Comparison of ENCODE assay signal across 12 mouse cellular contexts in genomic region chr5:75076326-75077050, GRCm38 (mm10). TPM values are rescaled to one million over a fixed set of nuclear protein-coding genes. Genes with fewer than 3 reads are reported as not detected.
DNase-seq lines count a peak whose midpoint lies in the region; ATAC-seq and TF ChIP-seq lines count a peak whose summit lies in the region.
"Had no signal": no experiment of that assay in that cellular context is flagged by ENCODE, and none has a peak within 500 bp of the region (broad histone marks: within the 10 kb centered on the region; RNA-seq: fewer than 3 reads in every experiment).

No protein-coding gene starts in this region.

- H3K4me1 ChIP-seq in heart, embryonic 14.5 days (ENCODE audit: control insufficient read depth in 2 of 2, insufficient read depth in 2 of 2, low read length in 2 of 2) = peaks cover 5 to 9% of the 10 kb centered on the region in 2 experiments; a peak in 3 of 4 replicates
- H3K4me1 ChIP-seq in embryonic facial prominence, embryonic 13.5 days = peaks cover 21% of the 10 kb centered on the region
- H3K4me1 ChIP-seq in hindbrain, postnatal 0 days (ENCODE audit: insufficient read depth, low read length) = no peaks in the 10 kb centered on the region
- H3K4me1 ChIP-seq in neural tube, embryonic 13.5 days (replicated peaks) = peaks cover 58% of the 10 kb centered on the region

- H3K36me3 ChIP-seq in heart, embryonic 14.5 days (ENCODE audit: control insufficient read depth, insufficient read depth, low read length) = no peaks in the 10 kb centered on the region
- H3K36me3 ChIP-seq in embryonic facial prominence, embryonic 13.5 days = no peaks in the 10 kb centered on the region
- no peaks in the 10 kb centered on the region for H3K36me3 ChIP-seq in hindbrain, postnatal 0 days (ENCODE audit: insufficient read depth, low read length)
- H3K36me3 ChIP-seq in neural tube, embryonic 13.5 days = no peaks in the 10 kb centered on the region

- no peak for TF ChIP-seq CTCF in hindbrain, postnatal 0 days (IDR thresholded peaks at IDR 0.05; ENCODE audit: low read depth)
- TF ChIP-seq CTCF in left cerebral cortex, adult 2 months (IDR thresholded peaks at IDR 0.05) = no peak

- no peak for DNase-seq in heart, adult 8-10 months (ENCODE audit: low spot score)
- DNase-seq in hindbrain, postnatal 0 days (ENCODE audit: low spot score) = no peak
- no peak for DNase-seq in testis, postnatal 14 days (ENCODE audit: low spot score)
- DNase-seq in left cerebral cortex, adult 2 months (ENCODE audit: extremely low spot score in 1 of 2, low spot score in 2 of 2) = no peak
- DNase-seq in natural killer cell, adult 2 months (ENCODE audit: low spot score in 2 of 2) = no peak
- DNase-seq: cerebellum, adult 2 months had no signal

- H3K9ac ChIP-seq in heart, embryonic 14.5 days (ENCODE audit: low read length) = no peak overlapping the region
- H3K9ac ChIP-seq in embryonic facial prominence, embryonic 13.5 days = no peak overlapping the region
- no peak overlapping the region for H3K9ac ChIP-seq in hindbrain, postnatal 0 days (replicated peaks; ENCODE audit: low read length)
- H3K9ac ChIP-seq in neural tube, embryonic 13.5 days = 0 out of 2 replicates have a peak overlapping the region, but pooled peaks have one; percentile 52

- no peak overlapping the region for H3K27ac ChIP-seq in heart, embryonic 14.5 days (replicated peaks in 1 of 2; ENCODE audit: control insufficient read depth in 1 of 2, insufficient read depth in 1 of 2, low read depth in 2 of 2, low read length in 2 of 2)
- H3K27ac ChIP-seq in embryonic facial prominence, embryonic 13.5 days = no peak overlapping the region
- no peak overlapping the region for H3K27ac ChIP-seq in hindbrain, postnatal 0 days
- H3K27ac ChIP-seq in neural tube, embryonic 13.5 days (replicated peaks) = no peak overlapping the region
- H3K27ac ChIP-seq in left cerebral cortex, adult 2 months = no peak overlapping the region

- peak overlapping the region; percentile 55 for H3K4me2 ChIP-seq in heart, embryonic 14.5 days (ENCODE audit: low read length)
- peak overlapping the region; percentile 56 for H3K4me2 ChIP-seq in embryonic facial prominence, embryonic 13.5 days
- H3K4me2 ChIP-seq in hindbrain, postnatal 0 days (ENCODE audit: low read depth, low read length) = peak overlapping the region; percentile 56
- peak overlapping the region; percentile 67 for H3K4me2 ChIP-seq in neural tube, embryonic 13.5 days

- H3K27me3 ChIP-seq in heart, embryonic 14.5 days (ENCODE audit: control insufficient read depth, insufficient read depth, low read length) = peaks cover 100% of the 10 kb centered on the region
- peaks cover 99% of the 10 kb centered on the region for H3K27me3 ChIP-seq in embryonic facial prominence, embryonic 13.5 days
- peaks cover 91% of the 10 kb centered on the region for H3K27me3 ChIP-seq in hindbrain, postnatal 0 days (ENCODE audit: insufficient read depth, low read length)
- H3K27me3 ChIP-seq in neural tube, embryonic 13.5 days = peaks cover 98% of the 10 kb centered on the region

- no peaks in the 10 kb centered on the region for H3K9me3 ChIP-seq in heart, embryonic 14.5 days (ENCODE audit: control insufficient read depth, low read length)
- no peaks in the 10 kb centered on the region for H3K9me3 ChIP-seq in embryonic facial prominence, embryonic 13.5 days
- H3K9me3 ChIP-seq in hindbrain, postnatal 0 days (ENCODE audit: low read length) = no peaks in the 10 kb centered on the region
- H3K9me3 ChIP-seq in neural tube, embryonic 13.5 days = no peaks in the 10 kb centered on the region

- intact Hi-C loops in left cerebral cortex, adult 2 months (cut with DNase I) = no loop called here

- peak overlapping the region in 1 of 2 experiments; percentile 28; a peak in 2 of 4 replicates for H3K4me3 ChIP-seq in heart, embryonic 14.5 days (ENCODE audit: control insufficient read depth in 1 of 2, insufficient read depth in 1 of 2, low read depth in 1 of 2, low read length in 2 of 2)
- peak overlapping the region; percentile 33 for H3K4me3 ChIP-seq in embryonic facial prominence, embryonic 13.5 days
- H3K4me3 ChIP-seq in hindbrain, postnatal 0 days (ENCODE audit: low read length) = peak overlapping the region; percentile 32
- H3K4me3 ChIP-seq in neural tube, embryonic 13.5 days = peak overlapping the region; percentile 41
- H3K4me3 ChIP-seq in left cerebral cortex, adult 2 months = no peak overlapping the region

- no peak for ATAC-seq in heart, embryonic 14.5 days (ENCODE audit: insufficient number of reproducible peaks, insufficient read depth, low FRiP score, low read depth)
- no peak for ATAC-seq in embryonic facial prominence, embryonic 13.5 days (ENCODE audit: insufficient number of reproducible peaks, insufficient read depth, low FRiP score, low TSS enrichment, low read depth)
- no peak for ATAC-seq in hindbrain, postnatal 0 days
- no peak for ATAC-seq in neural tube, embryonic 13.5 days (ENCODE audit: low read depth)

- WGBS in heart, embryonic 14.5 days = 2% methylated on average over 17 of the region's 17 CpGs
- WGBS in embryonic facial prominence, embryonic 13.5 days = 1% methylated on average over 17 of the region's 17 CpGs
- WGBS in hindbrain, postnatal 0 days = 5% methylated on average over 17 of the region's 17 CpGs
- WGBS in neural tube, embryonic 13.5 days = under 1% methylated on average over 17 of the region's 17 CpGs

RNA-seq across cellular contexts. Expression of gene Gsx2, which starts 1.1 kb away (rescaled TPM):
- polyA plus RNA-seq in heart, embryonic 14.5 days (2014; fragmentation: Nextera tagmentation; extraction: Ambion mirVana) = not detected in 2 replicates
- total RNA-seq in heart, adult 8-10 months (2022) = not detected
- polyA plus RNA-seq in embryonic facial prominence, embryonic 13.5 days (2015; fragmentation: Nextera tagmentation; extraction: Ambion mirVana) = not detected in 2 replicates
- total RNA-seq in hindbrain, postnatal 0 days (2014; rRNA removed) = 0.47 TPM in 1 of 2 replicates, not detected in the other
- polyA plus RNA-seq in hindbrain, postnatal 0 days (2015; fragmentation: Nextera tagmentation; extraction: Ambion mirVana) = 0.14 TPM in 1 of 2 replicates, not detected in the other
- 1.2 and 1.7 TPM in 2 replicates for polyA plus RNA-seq in neural tube, embryonic 13.5 days (2015; fragmentation: Nextera tagmentation; extraction: Ambion mirVana)
- total RNA-seq in left cerebral cortex, adult 2 months (2021) = under 1 TPM in 1 of 2 experiments, not detected in 1; 0.28 TPM
- total RNA-seq: gastrocnemius, adult 18-20 months had no signal
- polyA plus RNA-seq: cerebellum, adult 2 months; large intestine, adult 2 months; liver, embryonic 16.5 days had no signal

RNA-seq across cellular contexts. Expression of gene Chic2, which starts 31.9 kb away (rescaled TPM):
- 38.1 and 40.0 TPM in 2 replicates for polyA plus RNA-seq in heart, embryonic 14.5 days (2014; fragmentation: Nextera tagmentation; extraction: Ambion mirVana)
- total RNA-seq in heart, adult 8-10 months (2022) = 10 to 100 TPM; 13.9 to 18.2 (median 14.7) TPM
- polyA plus RNA-seq in embryonic facial prominence, embryonic 13.5 days (2015; fragmentation: Nextera tagmentation; extraction: Ambion mirVana) = 34.0 and 40.5 TPM in 2 replicates
- 10.5 and 12.8 TPM in 2 replicates for total RNA-seq in hindbrain, postnatal 0 days (2014; rRNA removed)
- 33.9 and 34.6 TPM in 2 replicates for polyA plus RNA-seq in hindbrain, postnatal 0 days (2015; fragmentation: Nextera tagmentation; extraction: Ambion mirVana)
- polyA plus RNA-seq in neural tube, embryonic 13.5 days (2015; fragmentation: Nextera tagmentation; extraction: Ambion mirVana) = 32.0 and 42.5 TPM in 2 replicates
- 10 to 100 TPM; 18.1 to 19.9 TPM for total RNA-seq in left cerebral cortex, adult 2 months (2021)
